Mouse (Mus musculus): ENCODE data around the gene Rbms3.

The Rbms3 gene

GRCm38 (mm10) chr9:116847241-116848135 is 782.2 kb downstream of the Rbms3 start:
- in situ Hi-C loops (cut with MseI, MboI): no loop called here

DNA sequence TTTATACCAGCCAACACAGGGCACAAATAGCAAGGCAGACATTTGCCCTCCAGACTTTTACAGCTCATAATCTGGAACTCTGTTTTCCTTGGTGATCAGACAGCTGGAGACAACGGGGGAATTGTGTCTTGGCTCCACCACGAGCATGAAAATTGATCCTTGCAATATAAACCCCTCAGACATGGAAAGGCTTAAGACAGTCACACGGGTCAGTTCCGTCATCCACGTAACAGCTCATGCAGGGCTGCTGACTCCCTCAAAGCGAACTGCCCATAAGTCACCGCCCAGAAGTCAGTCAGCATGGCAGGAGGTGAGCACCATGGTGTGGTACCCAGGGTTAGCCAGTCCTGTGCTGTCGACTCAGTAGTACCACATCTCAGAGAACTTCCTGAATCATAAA is 794.8 kb downstream of the Rbms3 start:
- in situ Hi-C loops (cut with MseI, MboI): no loop called here

DNA sequence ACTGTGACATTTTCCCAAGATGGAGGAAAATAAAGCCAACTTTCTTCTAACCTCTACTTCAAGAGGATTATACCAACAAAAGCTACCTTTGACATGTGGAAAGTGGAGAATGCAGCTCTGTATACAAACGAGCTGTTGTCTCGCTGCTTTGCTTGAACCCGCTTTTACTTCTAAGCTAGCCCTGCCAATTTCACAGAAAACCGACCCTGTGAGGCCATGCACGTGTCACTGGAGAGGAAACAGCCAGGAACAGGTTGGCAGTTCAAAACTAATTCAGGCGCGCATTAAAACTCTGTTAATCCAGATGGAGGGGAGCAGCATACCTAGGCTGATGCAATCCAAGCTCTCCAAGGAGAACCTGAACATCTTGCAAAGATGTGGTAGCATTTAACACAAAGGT is 796.0 kb downstream of the Rbms3 start:
- in situ Hi-C loops (cut with MseI, MboI): no loop called here

DNA sequence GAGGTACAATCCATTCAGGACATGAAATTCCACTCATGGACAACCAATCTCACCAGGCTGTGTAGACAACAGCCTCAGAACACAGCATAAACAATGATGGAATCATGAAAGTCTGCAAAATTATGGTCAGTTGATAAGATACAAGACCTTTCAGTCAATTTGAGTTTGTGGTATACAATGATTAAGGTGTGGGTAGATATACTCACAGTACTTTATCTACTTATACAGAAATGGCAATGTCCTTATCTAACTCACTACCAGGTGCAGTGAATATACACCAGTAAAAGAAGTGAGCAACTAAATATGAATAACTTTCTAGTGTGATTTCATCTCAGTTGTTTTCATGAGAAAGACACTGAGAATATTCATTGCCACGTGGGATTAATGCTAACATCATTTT is 796.9 kb downstream of the Rbms3 start:
- in situ Hi-C loops (cut with MseI, MboI): no loop called here

DNA sequence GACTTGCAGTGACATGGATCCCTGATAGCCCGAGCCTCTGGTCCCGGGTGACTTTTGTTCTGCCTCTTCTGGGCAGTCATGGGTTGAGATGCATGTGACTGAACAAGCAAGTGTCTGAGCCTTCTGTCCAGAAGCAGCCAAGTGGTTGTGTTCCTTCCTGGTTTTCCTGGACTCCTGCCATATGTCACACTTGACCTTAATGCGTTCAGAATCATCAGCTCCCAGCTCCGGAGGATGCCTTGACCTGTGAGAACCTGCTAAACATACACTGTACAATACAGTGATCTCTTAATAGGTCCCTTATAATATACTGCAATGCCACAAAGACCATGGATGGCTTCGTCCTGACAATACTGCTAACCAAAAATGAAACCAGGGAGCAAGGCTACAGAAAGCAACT is 798.3 kb downstream of the Rbms3 start:
- in situ Hi-C loops (cut with MseI, MboI): no loop called here

DNA sequence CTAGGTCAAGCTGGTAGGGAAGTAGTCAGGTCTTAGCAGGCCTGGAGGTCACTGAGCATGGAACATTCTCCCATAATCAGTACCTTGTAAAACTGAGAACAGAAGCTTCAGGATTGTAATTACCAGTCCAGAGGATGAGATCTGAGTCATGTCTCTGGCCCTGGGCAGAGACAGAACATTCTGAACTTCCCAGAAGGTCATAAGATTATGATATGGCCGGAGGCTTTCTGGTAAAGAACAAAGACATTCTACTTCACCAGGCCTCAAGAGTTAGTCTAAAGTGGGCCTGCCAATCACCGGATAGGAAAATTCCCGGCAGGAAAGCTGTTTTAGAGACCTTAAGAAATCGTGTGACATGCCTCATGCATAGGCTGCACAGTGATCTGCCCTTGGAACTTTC is 799.8 kb downstream of the Rbms3 start:
- in situ Hi-C loops (cut with MseI, MboI): no loop called here

DNA sequence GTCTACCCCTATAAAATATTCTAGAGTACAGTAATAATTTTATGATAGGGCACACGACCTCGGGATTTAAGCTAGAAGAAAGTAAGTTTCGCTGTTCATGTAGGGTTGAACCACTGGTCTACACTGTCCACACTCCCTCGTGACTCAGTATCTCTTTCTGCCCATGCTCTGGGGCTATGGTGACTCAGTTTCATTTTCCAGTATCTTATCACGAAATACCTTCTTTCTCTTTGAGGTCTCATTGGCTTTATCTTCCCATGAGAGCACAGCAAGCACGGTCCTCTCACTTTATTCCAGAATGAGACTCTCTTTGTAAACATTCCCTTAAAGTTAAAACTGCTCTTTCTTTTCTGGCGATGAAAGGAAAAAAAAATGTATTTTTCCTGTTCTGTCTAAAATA is 808.1 kb downstream of the Rbms3 start:
- in situ Hi-C loops (cut with MseI, MboI): no loop called here

DNA sequence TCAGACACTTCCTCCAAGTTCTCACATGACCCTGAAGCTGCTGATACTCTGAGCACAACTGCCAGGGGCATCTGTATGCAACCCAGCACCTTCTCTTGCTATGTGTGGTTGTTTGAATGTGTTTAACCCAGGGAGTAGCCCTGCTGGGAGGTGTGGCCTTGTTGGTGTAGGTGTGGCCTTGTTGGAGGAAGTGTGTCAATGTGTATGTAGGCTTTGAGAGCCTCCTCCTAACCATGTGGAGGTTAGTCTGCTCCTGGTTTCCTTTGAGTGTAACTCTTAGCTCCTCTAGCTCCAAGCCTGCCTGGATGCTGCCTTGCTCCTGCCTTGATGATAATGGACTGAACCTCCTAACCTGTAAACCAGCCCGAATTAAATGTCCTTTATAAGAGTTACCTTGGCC is 812.5 kb downstream of the Rbms3 start:
- in situ Hi-C loops (cut with MseI, MboI): no loop called here

- in situ Hi-C loops (cut with MseI, MboI): no loop called here
Measured at GRCm38 (mm10) chr9:116814495-116815094, 815.1 kb downstream of the Rbms3 start.

DNA sequence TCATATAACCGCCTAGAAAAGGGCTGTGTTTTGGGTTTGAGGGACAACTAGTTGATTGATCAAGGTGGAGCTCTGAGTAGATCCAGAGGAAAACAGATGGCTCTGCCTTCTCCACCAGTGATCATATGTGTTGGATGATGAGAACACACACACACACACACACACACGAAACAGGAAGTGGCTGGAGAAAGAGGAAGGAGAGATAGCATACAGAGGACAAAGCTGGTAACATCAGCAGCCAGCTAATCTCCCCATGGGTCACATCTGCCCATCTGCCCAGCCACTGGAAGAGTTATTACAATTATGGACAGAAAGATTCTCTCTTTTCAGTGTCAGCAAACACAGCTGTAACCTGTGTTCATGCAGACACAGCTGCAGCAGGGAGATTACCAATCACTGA is 816.3 kb downstream of the Rbms3 start:
- in situ Hi-C loops (cut with MseI, MboI): no loop called here

DNA sequence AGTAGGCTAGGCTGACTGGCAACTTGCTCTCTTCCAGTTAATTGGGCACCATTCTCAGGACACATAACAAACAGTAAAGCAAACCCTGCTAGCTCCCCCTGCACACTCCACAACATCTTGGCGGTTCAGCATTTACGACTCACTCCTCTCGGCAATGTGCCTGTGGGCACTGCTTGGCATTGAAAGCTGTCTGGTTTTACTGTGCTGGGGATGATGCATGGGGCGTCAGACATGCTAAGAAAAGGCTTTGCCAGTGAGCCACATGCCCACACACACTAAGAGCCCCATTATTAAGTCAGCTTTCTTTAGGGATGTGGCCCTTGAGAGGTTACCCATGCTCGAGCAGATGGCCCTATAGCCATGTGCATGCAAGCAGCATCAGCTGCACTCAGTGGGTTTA is 820.5 kb downstream of the Rbms3 start:
- in situ Hi-C loops (cut with MseI, MboI): no loop called here

DNA sequence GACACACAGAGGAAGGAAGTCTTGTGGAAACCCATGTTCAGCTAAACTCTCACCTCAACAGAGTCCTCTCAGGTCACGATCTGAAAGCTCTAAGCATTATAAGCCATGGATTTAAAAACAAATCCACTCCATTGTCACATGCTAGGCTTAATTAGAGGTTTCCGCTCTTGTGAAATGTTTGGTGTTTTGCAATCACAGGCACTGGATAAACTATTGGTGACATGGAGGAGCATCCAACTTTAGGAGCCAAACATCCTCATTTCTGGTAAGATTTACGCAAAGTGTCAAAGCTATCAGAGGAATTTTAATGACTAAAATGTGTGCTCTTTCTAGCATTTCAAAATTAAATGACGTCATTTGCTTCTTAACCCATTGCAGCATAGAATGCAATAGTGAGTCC is 821.3 kb downstream of the Rbms3 start:
- in situ Hi-C loops (cut with MseI, MboI): no loop called here

- in situ Hi-C loops (cut with MseI, MboI): no loop called here
Measured at GRCm38 (mm10) chr9:116807166-116808081, 822.3 kb downstream of the Rbms3 start.

DNA sequence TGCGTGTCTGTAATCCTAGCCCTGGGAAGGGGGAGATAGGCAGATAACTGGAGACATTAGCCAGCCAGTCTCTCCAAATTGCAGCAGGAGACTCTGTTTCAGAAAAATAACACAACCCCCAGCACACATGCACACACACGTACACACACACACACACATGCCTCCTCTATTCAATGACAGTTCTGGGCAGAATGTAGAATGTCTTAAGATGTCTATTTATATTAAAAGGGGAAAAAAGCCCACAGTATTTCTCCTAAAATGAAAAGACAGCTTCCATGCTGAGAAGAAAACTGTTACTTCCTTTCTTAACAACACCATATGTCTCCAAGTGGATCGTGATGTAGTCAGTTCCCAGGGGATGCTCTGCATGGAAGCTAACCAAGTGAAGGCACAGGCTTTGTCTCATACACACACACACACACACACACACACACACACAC is 826.4 kb downstream of the Rbms3 start:
- in situ Hi-C loops (cut with MseI, MboI): no loop called here

DNA sequence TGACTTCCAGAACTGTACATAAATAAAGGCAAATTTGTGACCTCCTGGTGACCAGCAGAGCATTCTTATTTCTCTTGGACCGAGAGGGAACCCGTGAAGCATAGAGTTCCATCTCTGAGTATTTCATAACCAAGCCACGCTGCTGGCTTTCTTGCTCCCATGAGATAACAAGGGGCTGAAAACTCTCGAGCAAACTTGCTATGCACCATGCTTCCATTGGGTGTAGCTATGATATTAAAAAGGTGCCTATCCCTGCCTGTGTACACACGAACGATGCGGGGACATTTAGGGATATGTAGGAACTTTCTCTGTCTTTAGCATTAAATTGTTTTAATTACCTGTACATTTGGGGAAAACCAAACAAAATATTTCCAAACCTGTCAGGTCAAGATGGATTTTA is 827.1 kb downstream of the Rbms3 start:
- in situ Hi-C loops (cut with MseI, MboI): no loop called here

- in situ Hi-C loops (cut with MseI, MboI): no loop called here
Measured at GRCm38 (mm10) chr9:116795240-116795955, 834.3 kb downstream of the Rbms3 start.

- in situ Hi-C loops (cut with MseI, MboI): no loop called here
Measured at GRCm38 (mm10) chr9:116791850-116792249, 837.9 kb downstream of the Rbms3 start.

GRCm38 (mm10) chr9:116786136-116787046 is 843.3 kb downstream of the Rbms3 start:
- in situ Hi-C loops (cut with MseI, MboI): no loop called here

- in situ Hi-C loops (cut with MseI, MboI): no loop called here
Measured at GRCm38 (mm10) chr9:116771820-116772219, 857.9 kb downstream of the Rbms3 start.

DNA sequence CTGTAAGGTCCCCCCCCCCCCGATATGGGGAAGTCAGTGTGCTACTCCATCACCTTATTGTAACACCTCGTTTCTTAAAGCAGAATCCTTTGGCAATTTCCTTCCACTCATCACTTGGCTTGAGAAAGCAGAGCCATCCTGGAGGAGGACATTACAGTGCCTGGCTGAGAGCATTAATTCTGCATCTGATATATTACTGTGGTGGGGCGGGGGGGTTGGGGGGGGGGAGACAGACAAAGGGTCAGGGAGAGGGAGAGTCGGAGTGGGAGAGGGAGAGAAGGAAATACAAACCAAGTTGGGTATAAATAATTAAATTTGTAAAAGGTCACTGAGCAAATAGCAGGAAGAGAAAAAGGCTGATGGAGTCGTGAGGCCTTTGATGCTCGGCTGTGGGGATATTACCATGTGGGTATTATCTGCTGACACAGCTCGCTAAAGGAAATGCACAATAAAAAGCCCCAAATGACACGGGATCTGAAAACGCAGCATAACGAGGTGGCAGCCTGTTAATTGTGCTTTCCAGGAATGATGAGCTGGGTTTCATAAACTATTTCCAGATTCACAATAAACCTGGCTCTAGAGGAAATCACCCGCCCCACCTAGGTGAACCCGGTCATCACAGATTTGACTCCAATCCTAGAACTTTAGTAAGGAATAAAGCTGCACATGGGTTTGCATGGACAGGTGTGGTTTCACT is 860.2 kb downstream of the Rbms3 start:
- in situ Hi-C loops (cut with MseI, MboI): no loop called here
